Comparison of ENCODE assay signal across 9 mouse cellular contexts in the genomic region with DNA sequence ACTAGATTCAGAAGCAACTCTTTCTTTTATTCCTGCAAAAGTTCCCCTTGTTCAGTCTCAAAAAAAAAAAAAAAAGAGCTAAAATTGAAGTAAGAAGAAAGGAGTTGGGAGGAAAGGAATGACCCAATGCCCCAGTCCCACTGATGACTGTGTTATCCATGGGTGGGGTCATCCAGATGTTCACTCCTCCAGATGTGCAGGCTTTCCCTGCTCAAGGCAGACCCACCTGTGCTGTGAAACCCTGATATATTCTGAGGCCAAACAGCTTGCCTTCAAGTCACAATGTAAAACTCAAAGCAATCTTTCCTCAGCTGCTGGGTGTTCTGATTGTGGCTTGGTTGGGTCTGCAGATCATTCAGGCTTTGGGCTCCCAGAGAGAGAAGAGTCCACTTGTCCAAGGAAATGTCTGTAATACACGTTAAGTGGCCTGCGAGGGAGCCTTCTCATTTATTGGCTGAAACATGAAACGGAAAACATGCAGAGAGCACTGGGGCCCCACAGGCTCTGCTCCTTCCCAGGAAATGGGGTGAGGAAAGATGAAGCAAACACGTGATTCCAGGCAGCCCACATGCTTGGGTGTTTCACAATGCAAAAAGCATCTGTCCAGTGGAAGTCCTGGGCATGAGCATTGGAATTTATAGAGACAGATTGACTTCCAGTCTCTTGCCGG.
A peak's percentile ranks its signal among the peaks of the same experiment; 100 is the strongest.
DNase-seq lines count a peak whose midpoint lies in the region; ATAC-seq and TF ChIP-seq lines count a peak whose summit lies in the region.
"Had no signal": no experiment of that assay in that cellular context is flagged by ENCODE, and none has a peak within 500 bp of the region (broad histone marks: within the 10 kb centered on the region; RNA-seq: fewer than 3 reads in every experiment).

No protein-coding gene starts in this region.

- no peak overlapping the region for H3K4me2 ChIP-seq in embryonic facial prominence, embryonic 11.5 days (ENCODE audit: low read depth, low read length)

- no peak overlapping the region for H3K4me3 ChIP-seq in kidney, adult 2 months (ENCODE audit: insufficient read depth, low read depth, low read length)
- no peak overlapping the region for H3K4me3 ChIP-seq in embryonic facial prominence, embryonic 11.5 days (ENCODE audit: low read depth, low read length)

- H3K9me3 ChIP-seq in embryonic facial prominence, embryonic 11.5 days (replicated peaks; ENCODE audit: control insufficient read depth, low read length) = no peaks in the 10 kb centered on the region

- no peaks in the 10 kb centered on the region for H3K27me3 ChIP-seq in kidney, adult 2 months (replicated peaks; ENCODE audit: control insufficient read depth, insufficient read depth, low read length)
- no peaks in the 10 kb centered on the region for H3K27me3 ChIP-seq in embryonic facial prominence, embryonic 11.5 days (ENCODE audit: control insufficient read depth, insufficient read depth, low read length)

- H3K27ac ChIP-seq in kidney, adult 2 months (ENCODE audit: insufficient read depth, low read depth, low read length) = no peak overlapping the region
- no peak overlapping the region for H3K27ac ChIP-seq in embryonic facial prominence, embryonic 11.5 days (replicated peaks; ENCODE audit: low read depth, low read length)
- H3K27ac ChIP-seq: hindbrain, postnatal 0 days had no signal

- TF ChIP-seq POLR2A in kidney, adult 2 months (IDR thresholded peaks at IDR 0.05; ENCODE audit: low read depth, low read length) = no peak

- no peaks in the 10 kb centered on the region for H3K4me1 ChIP-seq in kidney, adult 2 months (ENCODE audit: control insufficient read depth, insufficient read depth, low read length)
- 0 out of 2 replicates have a peak, but pooled peaks cover 2% of the 10 kb centered on the region for H3K4me1 ChIP-seq in embryonic facial prominence, embryonic 11.5 days (ENCODE audit: control insufficient read depth, insufficient read depth, low read length)

- ATAC-seq in embryonic facial prominence, embryonic 11.5 days (replicated peaks; ENCODE audit: insufficient number of reproducible peaks, low FRiP score, low TSS enrichment, low read depth) = no peak
- ATAC-seq in megakaryocyte progenitor cell, adult 5-6 weeks (replicated peaks; ENCODE audit: poor library complexity) = peak; percentile 65
- no peak for ATAC-seq in megakaryocyte-erythroid progenitor cell, adult 5-6 weeks (replicated peaks; ENCODE audit: low FRiP score, low TSS enrichment, poor library complexity, severe bottlenecking)
- ATAC-seq: hindbrain, postnatal 0 days had no signal

- WGBS in kidney, adult 2 months = 34% methylated on average over 5 of the region's 5 CpGs
- 47% methylated on average over 5 of the region's 5 CpGs for WGBS in embryonic facial prominence, embryonic 11.5 days

- H3K9ac ChIP-seq in embryonic facial prominence, embryonic 11.5 days (replicated peaks; ENCODE audit: low read length) = no peak overlapping the region

- no peaks in the 10 kb centered on the region for H3K36me3 ChIP-seq in kidney, adult 2 months (ENCODE audit: control insufficient read depth, insufficient read depth, low read length)
- H3K36me3 ChIP-seq in embryonic facial prominence, embryonic 11.5 days (replicated peaks; ENCODE audit: control insufficient read depth, insufficient read depth, low read depth, low read length) = no peaks in the 10 kb centered on the region

- TF ChIP-seq CTCF in kidney, adult 2 months (conservative IDR thresholded peaks at IDR 0.05; ENCODE audit: insufficient read depth, insufficient read length, low read depth, low read length) = no peak

- peak; percentile 36 for DNase-seq in kidney, adult 2 months
- DNase-seq in kidney, postnatal 4 days = no peak
- DNase-seq in embryonic facial prominence, embryonic 11.5 days (ENCODE audit: low spot score) = peak; percentile 36
- peak; percentile 15 for DNase-seq in heart, postnatal 4 days
- no peak for DNase-seq in right cerebral cortex, postnatal 14 days
- DNase-seq in thymus, postnatal 36 days = no peak

Comparison
In these comparisons a context has a peak if more than half of its experiments do, and no peak if none do; other contexts are left out.
1. DNase-seq: peak in kidney, adult 2 months (single experiment), embryonic facial prominence, embryonic 11.5 days (single experiment) and heart, postnatal 4 days (single experiment); none in kidney, postnatal 4 days (0 of 2), right cerebral cortex, postnatal 14 days (single experiment) and thymus, postnatal 36 days (0 of 2).